Mouse (Mus musculus) limb, embryonic 14.5 days (tissue): Measurements from ENCODE around the gene Nmnat2. TPM values are rescaled to one million over a fixed set of nuclear protein-coding genes. Genes with fewer than 3 reads are reported as not detected.

ENCODE experiments used
- ATAC-seq: fragments of 200-750 bp; cut with Nextera tagmentation; 2 replicates; pipeline ENCODE4 v1.8.0; 2017; ENCODE audit warnings: low read depth, moderate number of reproducible peaks, moderate TSS enrichment; ENCODE audit not compliant: low FRiP score
- DNase-seq: peaks from one replicate; pipeline ENCODE4 v3.0.0-alpha.2; 2015; ENCODE audit warnings: low spot score
- H3K27ac ChIP-seq: fragments of 300-500 bp; sonication (generic); replicated peaks from 2 replicates; pipeline ENCODE4 v1.5.1; 2014; ENCODE audit warnings: low read depth, mild to moderate bottlenecking, low read length, moderate library complexity, mixed read lengths
- H3K27me3 ChIP-seq: fragments of 300-500 bp; sonication (generic); 2 replicates; pipeline ENCODE4 v1.6.1; 2014; ENCODE audit warnings: low read length, mixed read lengths; ENCODE audit not compliant: control insufficient read depth, insufficient read depth
- H3K36me3 ChIP-seq: fragments of 300-500 bp; sonication (generic); 2 replicates; pipeline ENCODE4 v1.6.1; 2014; ENCODE audit warnings: mild to moderate bottlenecking, low read length, moderate library complexity, mixed read lengths; ENCODE audit not compliant: control insufficient read depth, insufficient read depth
- H3K4me1 ChIP-seq: fragments of 300-500 bp; sonication (generic); 2 replicates; pipeline ENCODE4 v1.6.1; 2014; ENCODE audit warnings: antibody characterized with exemption, low read length, mixed read lengths; ENCODE audit not compliant: control insufficient read depth, insufficient read depth
- H3K4me2 ChIP-seq: fragments of 300-500 bp; sonication (generic); replicated peaks from 2 replicates; pipeline ENCODE4 v1.6.1; 2014; ENCODE audit warnings: low read depth, mild to moderate bottlenecking, low read length, moderate library complexity; ENCODE audit not compliant: severe bottlenecking
- H3K4me3 ChIP-seq: fragments of 300-500 bp; sonication (generic); replicated peaks from 2 replicates; pipeline ENCODE4 v1.5.1; 2014; ENCODE audit warnings: low read length
- H3K9ac ChIP-seq: fragments of 300-500 bp; sonication (generic); 2 replicates; pipeline ENCODE4 v1.6.1; 2014; ENCODE audit warnings: mild to moderate bottlenecking, low read depth, low read length, moderate library complexity; ENCODE audit not compliant: severe bottlenecking
- H3K9me3 ChIP-seq: fragments of 300-500 bp; sonication (generic); 2 replicates; pipeline ENCODE4 v1.6.1; 2016; ENCODE audit warnings: low read length; ENCODE audit not compliant: control insufficient read depth
- POLR2A ChIP-seq: fragments of 200-500 bp; IDR thresholded peaks from 2 replicates; pipeline ENCODE4 v1.8.0; 2012; ENCODE audit warnings: inconsistent platforms, mild to moderate bottlenecking, moderate library complexity, borderline replicate concordance; ENCODE audit not compliant: insufficient read depth, insufficient read length; ENCODE audit errors: extremely low read depth
- WGBS: fragments of 180-500 bp; shearing (Covaris S2); extraction: QIAGEN DNeasy Blood & Tissue Kit; methylation state at CpG from one replicate; pipeline ENCODE4 v1.1.7; 2014; 5-methylcytosine and 5-hydroxymethylcytosine counted together
- polyA plus RNA-seq, 2 experiments: library from polyadenylated mRNA; depleted of rRNA in 1 of 2; stranded (reverse) in 1 of 2; unstranded in 1 of 2; fragments of >200 nt; fragmentation: Nextera tagmentation in 1 of 2; extraction: Ambion mirVana in 1 of 2; gene quantifications; 2 replicates each; pipeline versions ENCODE4 v1.2.1 to v1.2.3; 2012 to 2014

Nmnat2 gene
- polyA plus RNA-seq, 2 experiments: 1.6 to 2.0 TPM

- H3K36me3 ChIP-seq: no peaks in the 10 kb centered on the region
- 85% methylated on average over 5 of the region's 5 CpGs for WGBS
- no peak for ATAC-seq
These were observed 154.6 kb downstream of the Nmnat2 start for GRCm38 (mm10) chr1:153109346-153109745.

GRCm38 (mm10) chr1:153109836-153110235 lies 155.0 kb downstream of the Nmnat2 start:
- no peak for TF ChIP-seq POLR2A
- no peak overlapping the region for H3K4me2 ChIP-seq
- H3K27ac ChIP-seq: no peak overlapping the region
- H3K9me3 ChIP-seq: no peaks in the 10 kb centered on the region
- H3K4me3 ChIP-seq: no peak overlapping the region
- H3K36me3 ChIP-seq: no peaks in the 10 kb centered on the region
- H3K4me1 ChIP-seq: no peaks in the 10 kb centered on the region
- no peaks in the 10 kb centered on the region for H3K27me3 ChIP-seq
- 40% methylated on average over 3 of the region's 3 CpGs for WGBS
- H3K9ac ChIP-seq: no peak overlapping the region
- ATAC-seq (no peak), DNase-seq (no peak)

More at GRCm38 (mm10) chr1:153109346-153109745, 154.6 kb downstream of the Nmnat2 start:
- DNase-seq: no peak
- Histone ChIP-seq H3K27me3 (no peaks in the 10 kb centered on the region), H3K4me2 (no peak overlapping the region), H3K27ac (no peak overlapping the region), H3K4me1 (no peaks in the 10 kb centered on the region), H3K9me3 (no peaks in the 10 kb centered on the region), H3K4me3 (no peak overlapping the region), H3K9ac (no peak overlapping the region)
- TF ChIP-seq POLR2A: no peak

- TF ChIP-seq POLR2A: no peak
- 64% methylated on average over 4 of the region's 4 CpGs for WGBS
These were observed 156.8 kb downstream of the Nmnat2 start for GRCm38 (mm10) chr1:153111596-153111995.

GRCm38 (mm10) chr1:153115315-153115714 lies 160.5 kb downstream of the Nmnat2 start:
- Histone ChIP-seq H3K9ac (no peak overlapping the region), H3K27me3 (no peaks in the 10 kb centered on the region), H3K9me3 (no peaks in the 10 kb centered on the region), H3K4me3 (no peak overlapping the region), H3K36me3 (no peaks in the 10 kb centered on the region), H3K4me2 (no peak overlapping the region), H3K4me1 (no peaks in the 10 kb centered on the region), H3K27ac (no peak overlapping the region)
- no peak for TF ChIP-seq POLR2A
- 89% methylated on average over 8 of the region's 8 CpGs for WGBS
- ATAC-seq: no peak
- no peak for DNase-seq

More at GRCm38 (mm10) chr1:153111596-153111995, 156.8 kb downstream of the Nmnat2 start:
- Histone ChIP-seq H3K9ac (no peak overlapping the region), H3K4me3 (no peak overlapping the region), H3K27me3 (no peaks in the 10 kb centered on the region), H3K27ac (no peak overlapping the region), H3K9me3 (no peaks in the 10 kb centered on the region), H3K36me3 (no peaks in the 10 kb centered on the region), H3K4me1 (no peaks in the 10 kb centered on the region), H3K4me2 (no peak overlapping the region)
- DNase-seq (no peak), ATAC-seq (no peak)

GRCm38 (mm10) chr1:153120544-153120943 lies 165.8 kb downstream of the Nmnat2 start:
- Histone ChIP-seq H3K27ac (no peak overlapping the region), H3K9me3 (no peaks in the 10 kb centered on the region), H3K36me3 (no peaks in the 10 kb centered on the region), H3K4me3 (no peak overlapping the region), H3K27me3 (no peaks in the 10 kb centered on the region), H3K4me2 (no peak overlapping the region), H3K4me1 (no peaks in the 10 kb centered on the region), H3K9ac (no peak overlapping the region)
- DNase-seq: no peak
- no peak for TF ChIP-seq POLR2A
- 73% methylated on average over 6 of the region's 6 CpGs for WGBS
- no peak for ATAC-seq

- H3K9ac ChIP-seq: no peak overlapping the region
- H3K9me3 ChIP-seq: no peaks in the 10 kb centered on the region
- DNase-seq (no peak), ATAC-seq (no peak)
- no peaks in the 10 kb centered on the region for H3K4me1 ChIP-seq
- H3K27ac ChIP-seq: no peak overlapping the region
- no peak overlapping the region for H3K4me3 ChIP-seq
- no peak overlapping the region for H3K4me2 ChIP-seq
- no peak for TF ChIP-seq POLR2A
- H3K36me3 ChIP-seq: no peaks in the 10 kb centered on the region
- no peaks in the 10 kb centered on the region for H3K27me3 ChIP-seq
- WGBS: 78% methylated on average over 5 of the region's 5 CpGs
These were observed 166.5 kb downstream of the Nmnat2 start for GRCm38 (mm10) chr1:153121320-153121719.
